Mouse (Mus musculus): ENCODE results near the gene Tap1.

The Tap1 gene

DNA sequence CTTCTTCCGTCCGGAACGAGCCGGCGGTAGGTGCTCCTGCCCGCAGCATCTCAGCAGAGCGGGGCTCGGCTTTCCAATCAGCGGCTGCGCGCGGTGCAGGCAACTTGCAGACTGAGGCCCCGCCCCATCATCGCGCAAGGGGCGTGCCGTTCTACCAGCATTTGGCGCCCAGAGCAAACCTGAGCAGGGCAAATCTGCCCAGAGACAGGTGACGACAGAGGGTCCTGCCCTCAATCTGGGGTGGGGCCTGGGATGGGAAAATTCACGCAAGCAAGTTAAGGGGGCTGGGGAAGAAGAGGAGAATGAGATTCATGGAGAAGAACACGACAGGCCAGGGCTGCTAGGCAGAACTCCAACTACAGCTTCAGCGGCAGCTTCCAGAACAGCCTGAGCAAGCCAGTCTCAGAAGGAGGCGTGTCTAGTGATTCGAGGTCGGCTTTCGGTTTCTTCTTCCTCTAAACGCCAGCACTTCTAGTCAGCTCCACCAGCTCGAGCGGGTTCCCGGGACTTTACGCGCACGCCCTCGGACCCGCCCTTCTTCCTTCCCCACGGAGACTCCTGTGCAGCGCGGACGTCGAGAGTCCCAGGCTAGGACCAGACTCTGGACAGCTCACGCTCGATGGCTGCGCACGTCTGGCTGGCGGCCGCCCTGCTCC, at the start of gene Tap1, which contains the start of gene Psmb9:
Gene Tap1, plus strand, starts transcription at position 293 of the 656 bp plus-strand sequence.
Gene Psmb9, minus strand, starts transcription at position 504 of the 656 bp plus-strand sequence.
- TF ChIP-seq GATA4 (IDR thresholded peaks at IDR 0.05; ENCODE audit: insufficient replicate concordance, low read length): no peak; the same call in 1 of the 2 replicates

- TF ChIP-seq GATA4 (IDR thresholded peaks at IDR 0.05; ENCODE audit: insufficient replicate concordance, low read length): no peak
Measured at GRCm38 (mm10) chr17:34137601-34138000, 49.8 kb upstream of the Tap1 start.

DNA sequence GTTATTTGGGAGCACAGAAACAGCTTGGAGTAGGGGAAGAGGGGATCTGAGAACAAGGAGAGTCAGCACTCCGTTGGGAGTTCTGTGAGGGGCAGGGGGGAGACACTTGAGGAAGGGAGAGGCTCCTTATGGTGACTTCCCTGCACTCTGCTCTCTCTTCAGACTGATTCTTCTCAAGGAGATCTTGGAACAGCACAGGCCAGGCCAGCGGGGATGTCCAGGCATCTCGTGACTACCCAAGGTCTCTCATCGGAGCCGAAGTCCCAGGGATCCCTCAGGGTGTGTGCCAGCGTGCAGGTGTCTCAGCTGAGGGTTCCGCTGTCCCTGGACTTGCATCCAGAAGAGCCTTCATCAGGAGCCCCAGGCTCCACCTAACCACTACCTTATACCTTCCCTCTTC, 48.7 kb upstream of the Tap1 start:
- TF ChIP-seq GATA4 (IDR thresholded peaks at IDR 0.05; ENCODE audit: insufficient replicate concordance, low read length): no peak

DNA sequence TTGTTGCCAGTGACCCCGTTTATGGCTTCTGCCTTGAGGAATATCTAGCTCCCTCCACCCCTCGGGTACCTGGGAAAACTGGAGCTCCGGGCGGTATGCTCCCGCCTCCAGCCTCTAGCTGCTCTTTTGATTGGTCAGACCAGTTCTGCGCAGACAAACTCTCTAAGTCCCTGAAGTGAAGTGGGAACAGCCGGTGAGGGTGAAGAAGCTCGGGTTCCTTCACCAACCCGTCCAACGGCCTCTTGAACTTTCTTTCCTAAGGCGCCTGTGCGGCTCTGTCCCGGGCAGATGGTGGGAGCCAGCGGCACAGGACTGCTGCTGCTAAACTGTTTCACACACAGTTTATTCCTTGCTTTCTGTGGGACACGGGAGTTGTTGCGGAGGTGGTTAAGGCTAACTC, 47.9 kb upstream of the Tap1 start:
- TF ChIP-seq GATA4 (IDR thresholded peaks at IDR 0.05; ENCODE audit: insufficient replicate concordance, low read length): no peak

GRCm38 (mm10) chr17:34140240-34140639, 47.1 kb upstream of the Tap1 start:
- TF ChIP-seq GATA4 (IDR thresholded peaks at IDR 0.05; ENCODE audit: insufficient replicate concordance, low read length): no peak

DNA sequence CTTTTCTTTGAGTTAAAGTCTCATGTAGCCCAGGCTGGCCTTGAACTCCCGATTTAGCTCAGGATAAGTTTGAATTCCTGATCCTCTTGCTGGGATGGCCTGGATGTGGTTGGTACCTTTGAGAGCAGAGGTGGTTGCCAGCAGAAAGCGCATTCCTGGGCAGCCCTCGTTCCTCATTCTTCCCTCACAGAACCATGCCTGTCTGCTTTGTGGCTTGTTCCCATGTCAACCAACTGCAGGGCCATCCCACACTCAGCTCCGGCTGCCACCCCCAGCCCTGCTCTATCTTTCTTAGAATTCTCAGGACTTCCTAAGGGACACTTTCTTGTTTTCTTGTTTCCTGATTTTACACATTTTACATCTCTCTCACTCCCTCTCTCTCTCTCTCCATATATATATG, 45.9 kb upstream of the Tap1 start:
- TF ChIP-seq GATA4 (IDR thresholded peaks at IDR 0.05; ENCODE audit: insufficient replicate concordance, low read length): no peak

DNA sequence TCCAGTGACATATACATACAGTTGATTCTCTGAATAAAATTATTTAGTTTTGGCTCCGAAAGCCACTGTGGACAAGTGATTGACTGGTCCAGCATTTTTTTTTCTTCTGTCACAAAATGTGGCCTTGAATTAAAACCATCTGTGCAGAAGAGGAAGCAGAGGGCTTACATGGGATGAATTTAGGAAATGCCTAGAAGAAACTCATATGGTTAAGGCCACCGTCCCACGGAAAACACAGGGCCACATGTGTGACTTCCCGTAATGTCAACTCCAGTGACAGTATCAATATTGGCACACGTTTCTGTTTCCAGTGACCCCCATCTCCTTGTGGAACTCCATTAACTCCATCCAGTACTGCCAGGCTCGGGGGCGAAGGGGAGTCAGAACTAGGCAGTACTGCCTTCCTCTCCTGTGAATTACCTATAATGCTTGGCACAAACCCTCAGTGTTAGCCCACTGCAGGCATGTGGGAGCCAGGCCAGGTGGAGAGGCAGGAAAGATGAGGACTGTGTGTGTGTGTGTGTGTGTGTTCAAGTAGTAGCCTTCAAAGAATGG, 44.8 kb upstream of the Tap1 start:
- TF ChIP-seq GATA4 (IDR thresholded peaks at IDR 0.05; ENCODE audit: insufficient replicate concordance, low read length): no peak

DNA sequence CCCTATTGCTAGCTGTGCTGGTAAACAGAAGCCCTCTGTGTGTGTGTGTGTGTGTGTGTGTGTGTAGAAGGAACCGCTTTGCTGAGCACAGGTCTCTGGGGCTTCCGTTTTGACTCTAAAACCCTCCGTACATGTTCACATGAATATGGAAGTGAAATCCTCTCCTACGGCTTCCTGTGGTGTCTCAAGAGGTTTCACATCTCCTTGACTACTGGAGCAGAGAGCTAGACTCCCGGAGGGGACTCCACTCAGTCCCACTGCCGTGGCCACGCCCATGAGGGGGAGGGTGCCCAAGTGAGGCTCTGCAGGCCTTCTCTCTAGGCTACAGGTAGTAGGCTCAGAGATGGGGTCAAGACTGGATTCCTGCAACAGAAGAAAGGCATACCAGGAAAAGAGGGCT, 44.3 kb upstream of the Tap1 start, which contains the start of gene H2-DMb2:
Gene H2-DMb2, plus strand, starts transcription at position 275 of the 400 bp plus-strand sequence.
- TF ChIP-seq GATA4 (IDR thresholded peaks at IDR 0.05; ENCODE audit: insufficient replicate concordance, low read length): no peak

- TF ChIP-seq GATA4 (IDR thresholded peaks at IDR 0.05; ENCODE audit: insufficient replicate concordance, low read length): no peak
Measured at GRCm38 (mm10) chr17:34143461-34143860, 43.9 kb upstream of the Tap1 start.

- TF ChIP-seq GATA4 (IDR thresholded peaks at IDR 0.05; ENCODE audit: insufficient replicate concordance, low read length): no peak
Measured at GRCm38 (mm10) chr17:34144960-34145371, 42.4 kb upstream of the Tap1 start.

GRCm38 (mm10) chr17:34152923-34153322, 34.4 kb upstream of the Tap1 start, which contains the start of gene H2-DMb1:
Gene H2-DMb1, plus strand, starts transcription at chr17:34153072.
- no peak for TF ChIP-seq GATA4 (IDR thresholded peaks at IDR 0.05; ENCODE audit: insufficient replicate concordance, low read length)

DNA sequence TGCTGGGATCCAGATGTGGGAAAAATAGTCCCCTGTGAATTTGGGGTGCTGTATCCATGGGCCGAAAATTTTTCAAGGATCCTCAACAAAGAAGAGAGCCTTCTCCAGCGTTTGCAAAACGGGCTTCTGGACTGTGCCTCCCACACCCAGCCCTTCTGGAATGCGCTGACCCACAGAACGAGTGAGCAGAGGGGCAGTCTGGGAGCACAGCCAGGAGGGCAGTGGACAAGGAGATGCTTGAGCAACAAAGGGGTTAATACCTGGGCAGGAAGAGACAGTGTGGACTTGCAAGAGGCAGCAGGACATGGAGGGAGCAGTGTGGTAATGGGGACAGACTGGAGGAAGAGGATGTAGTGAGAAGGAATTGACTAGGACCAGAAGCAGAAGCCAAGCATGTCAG, 31.8 kb upstream of the Tap1 start:
- no peak for TF ChIP-seq GATA4 (IDR thresholded peaks at IDR 0.05; ENCODE audit: insufficient replicate concordance, low read length)

GRCm38 (mm10) chr17:34164202-34164895, 23.0 kb upstream of the Tap1 start:
- TF ChIP-seq GATA4 (IDR thresholded peaks at IDR 0.05; ENCODE audit: insufficient replicate concordance, low read length): no peak

- TF ChIP-seq GATA4 (IDR thresholded peaks at IDR 0.05; ENCODE audit: insufficient replicate concordance, low read length): no peak
Measured at GRCm38 (mm10) chr17:34165033-34165730, 22.2 kb upstream of the Tap1 start.

DNA sequence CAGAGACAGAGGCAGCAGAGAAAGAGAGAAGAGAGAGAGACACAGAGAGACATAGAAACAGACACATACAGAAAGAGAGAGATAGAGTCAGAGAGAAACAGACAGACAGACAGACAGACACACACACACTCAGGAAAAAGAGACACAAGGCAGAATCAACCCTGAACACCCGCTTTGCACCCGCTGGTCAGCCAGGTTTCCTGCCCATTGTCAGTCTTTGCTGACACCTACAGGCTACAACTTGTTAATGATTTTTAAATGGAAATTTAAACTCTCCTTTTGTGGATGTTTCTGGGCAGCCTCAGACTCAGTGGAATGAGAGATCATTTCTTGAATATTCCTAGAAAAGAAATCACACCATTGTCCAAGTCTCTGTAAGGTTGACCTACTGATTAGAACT, 18.1 kb upstream of the Tap1 start:
- no peak for TF ChIP-seq GATA4 (IDR thresholded peaks at IDR 0.05; ENCODE audit: insufficient replicate concordance, low read length)

Measured in liver, adult (tissue).